Mouse (Mus musculus): ENCODE results near the gene Tenm3.

GRCm38 (mm10) chr8:48706666-48707065, 137.1 kb downstream of the Tenm3 start:
- TF ChIP-seq CTCF (IDR thresholded peaks at IDR 0.05; ENCODE audit: borderline replicate concordance, insufficient read depth, low read length) (no peak), POLR2A (IDR thresholded peaks at IDR 0.05; ENCODE audit: low read depth, low read length) (no peak)
